ENCODE assay signal across 9 mouse cellular contexts in genomic region chr11:49961098-49961740, GRCm38 (mm10). TPM values are rescaled to one million over a fixed set of nuclear protein-coding genes. Genes with fewer than 3 reads are reported as not detected.
DNase-seq lines count a peak whose midpoint lies in the region; ATAC-seq lines count a peak whose summit lies in the region.
"Had no signal": no experiment of that assay in that cellular context is flagged by ENCODE, and none has a peak within 500 bp of the region (broad histone marks: within the 10 kb centered on the region; RNA-seq: fewer than 3 reads in every experiment).

No protein-coding gene starts in this region.

- no peaks in the 10 kb centered on the region for H3K36me3 ChIP-seq in heart, embryonic 10.5 days
- no peaks in the 10 kb centered on the region for H3K36me3 ChIP-seq in embryonic facial prominence, embryonic 14.5 days (ENCODE audit: control insufficient read depth, insufficient read depth, low read length)
- H3K36me3 ChIP-seq in hindbrain, embryonic 12.5 days, result no peaks in the 10 kb centered on the region
- H3K36me3 ChIP-seq in midbrain, embryonic 15.5 days (replicated peaks), result no peaks in the 10 kb centered on the region
- H3K36me3 ChIP-seq: embryonic facial prominence, embryonic 12.5 days had no signal

- ATAC-seq in embryonic facial prominence, embryonic 14.5 days (ENCODE audit: low read depth), result no peak
- ATAC-seq in hindbrain, embryonic 12.5 days (ENCODE audit: low FRiP score), result peak; percentile 50; the same call in 1 of the 2 replicates
- peak; percentile 64; the same call in 1 of the 2 replicates for ATAC-seq in midbrain, embryonic 15.5 days (replicated peaks)

- no peak overlapping the region for H3K27ac ChIP-seq in heart, embryonic 10.5 days
- no peak overlapping the region for H3K27ac ChIP-seq in embryonic facial prominence, embryonic 14.5 days (replicated peaks; ENCODE audit: low read depth, low read length)
- H3K27ac ChIP-seq in hindbrain, embryonic 12.5 days, result no peak overlapping the region
- no peak overlapping the region for H3K27ac ChIP-seq in midbrain, embryonic 15.5 days
- H3K27ac ChIP-seq: embryonic facial prominence, embryonic 12.5 days had no signal

- 39% methylated on average over 10 of the region's 10 CpGs for WGBS in heart, embryonic 10.5 days
- 36% methylated on average over 10 of the region's 10 CpGs for WGBS in embryonic facial prominence, embryonic 14.5 days
- 32% methylated on average over 10 of the region's 10 CpGs for WGBS in hindbrain, embryonic 12.5 days
- 34% methylated on average over 10 of the region's 10 CpGs for whole genome bisulfite sequencing in midbrain, embryonic 15.5 days

- intact Hi-C loops in left cerebral cortex, postnatal 36 days (cut with DNase I), result no loop called here

- peaks cover 61% of the 10 kb centered on the region for H3K27me3 ChIP-seq in heart, embryonic 10.5 days (ENCODE audit: insufficient read depth, poor library complexity, severe bottlenecking)
- no peaks in the 10 kb centered on the region for H3K27me3 ChIP-seq in embryonic facial prominence, embryonic 14.5 days (replicated peaks; ENCODE audit: control insufficient read depth, insufficient read depth, low read length)
- peaks cover 5% of the 10 kb centered on the region; the same call in 1 of the 2 replicates for H3K27me3 ChIP-seq in hindbrain, embryonic 12.5 days
- no peaks in the 10 kb centered on the region for H3K27me3 ChIP-seq in midbrain, embryonic 15.5 days (replicated peaks)

- H3K4me2 ChIP-seq in embryonic facial prominence, embryonic 14.5 days (ENCODE audit: low read depth, low read length), result no peak overlapping the region
- no peak overlapping the region for H3K4me2 ChIP-seq in hindbrain, embryonic 12.5 days (replicated peaks)
- H3K4me2 ChIP-seq in midbrain, embryonic 15.5 days, result no peak overlapping the region
- H3K4me2 ChIP-seq: embryonic facial prominence, embryonic 12.5 days had no signal

- peak; percentile 86 for DNase-seq in heart, embryonic 10.5 days (ENCODE audit: low spot score)
- DNase-seq in heart, adult 9 months (ENCODE audit: low spot score in 2 of 2), result no peak
- peak; percentile 77 for DNase-seq in adrenal gland, postnatal 10 days
- DNase-seq in embryonic facial prominence, embryonic 14.5 days (ENCODE audit: low spot score), result peak; percentile 68
- peak; percentile 48 to 63 for DNase-seq in left cerebral cortex, postnatal 36 days (ENCODE audit: low spot score in 2 of 2)
- DNase-seq in spleen, postnatal 4 days (ENCODE audit: low spot score in 2 of 2), result peak; percentile 60 to 87

- H3K4me3 ChIP-seq in heart, embryonic 10.5 days, result no peak overlapping the region
- no peak overlapping the region for H3K4me3 ChIP-seq in embryonic facial prominence, embryonic 14.5 days (ENCODE audit: low read depth, low read length)
- H3K4me3 ChIP-seq in hindbrain, embryonic 12.5 days, result no peak overlapping the region
- H3K4me3 ChIP-seq in midbrain, embryonic 15.5 days, result no peak overlapping the region
- H3K4me3 ChIP-seq: embryonic facial prominence, embryonic 12.5 days had no signal

- H3K9ac ChIP-seq in embryonic facial prominence, embryonic 14.5 days (ENCODE audit: low read depth, low read length), result no peak overlapping the region
- H3K9ac ChIP-seq in hindbrain, embryonic 12.5 days, result no peak overlapping the region
- H3K9ac ChIP-seq in midbrain, embryonic 15.5 days, result no peak overlapping the region
- H3K9ac ChIP-seq: embryonic facial prominence, embryonic 12.5 days had no signal

- H3K9me3 ChIP-seq in heart, embryonic 10.5 days, result no peaks in the 10 kb centered on the region
- no peaks in the 10 kb centered on the region for H3K9me3 ChIP-seq in embryonic facial prominence, embryonic 14.5 days (ENCODE audit: control insufficient read depth, low read length)
- no peaks in the 10 kb centered on the region for H3K9me3 ChIP-seq in hindbrain, embryonic 12.5 days (replicated peaks)
- no peaks in the 10 kb centered on the region for H3K9me3 ChIP-seq in midbrain, embryonic 15.5 days
- H3K9me3 ChIP-seq: embryonic facial prominence, embryonic 12.5 days had no signal

- no peaks in the 10 kb centered on the region for H3K4me1 ChIP-seq in heart, embryonic 10.5 days
- H3K4me1 ChIP-seq in embryonic facial prominence, embryonic 14.5 days (ENCODE audit: control insufficient read depth, insufficient read depth, low read length), result no peaks in the 10 kb centered on the region
- H3K4me1 ChIP-seq in hindbrain, embryonic 12.5 days, result no peaks in the 10 kb centered on the region
- no peaks in the 10 kb centered on the region for H3K4me1 ChIP-seq in midbrain, embryonic 15.5 days
- H3K4me1 ChIP-seq: embryonic facial prominence, embryonic 12.5 days had no signal

RNA-seq across cellular contexts. Expression of gene Rasgef1c, which starts 59.6 kb away (rescaled TPM):
- polyA plus RNA-seq in heart, embryonic 10.5 days (2016; fragmentation: Nextera tagmentation; extraction: Ambion mirVana), result 0.17 and 0.20 TPM in 2 replicates
- 1 to 10 TPM; 1.4 to 1.8 TPM for total RNA-seq in adrenal gland, postnatal 10 days (2021)
- polyA plus RNA-seq in embryonic facial prominence, embryonic 14.5 days (2014; fragmentation: Nextera tagmentation; extraction: Ambion mirVana), result 1.1 and 1.4 TPM in 2 replicates
- polyA plus RNA-seq in hindbrain, embryonic 12.5 days (2016; fragmentation: Nextera tagmentation; extraction: Ambion mirVana), result 5.3 and 6.7 TPM in 2 replicates
- 10 to 100 TPM; 36.6 to 46.1 TPM for total RNA-seq in left cerebral cortex, postnatal 36 days (2021)
- polyA plus RNA-seq in midbrain, embryonic 15.5 days (2015; fragmentation: Nextera tagmentation; extraction: Ambion mirVana), result 28.0 and 29.8 TPM in 2 replicates

Comparison
In these comparisons a context has a peak if more than half of its experiments do, and no peak if none do; other contexts are left out.
1. DNase-seq: peak in heart, embryonic 10.5 days (single experiment), adrenal gland, postnatal 10 days (single experiment), embryonic facial prominence, embryonic 14.5 days (single experiment), left cerebral cortex, postnatal 36 days (2 of 2) and spleen, postnatal 4 days (2 of 2); none in heart, adult 9 months (0 of 2).